Mouse (Mus musculus) bone marrow, adult 2 months (tissue): ENCODE results near the gene Trim63.

Source experiments
- CTCF ChIP-seq: fragments of 200-500 bp; IDR thresholded peaks from 2 replicates; pipeline ENCODE4 v1.5.1; 2011; ENCODE audit warnings: low read length, control low read depth; ENCODE audit not compliant: control insufficient read depth, insufficient read depth
- POLR2A ChIP-seq: fragments of 200-500 bp; IDR thresholded peaks from 2 replicates; pipeline ENCODE4 v1.6.1; 2011; ENCODE audit warnings: low read depth, mild to moderate bottlenecking, control low read depth, low read length, borderline replicate concordance; ENCODE audit not compliant: control insufficient read depth

DNA sequence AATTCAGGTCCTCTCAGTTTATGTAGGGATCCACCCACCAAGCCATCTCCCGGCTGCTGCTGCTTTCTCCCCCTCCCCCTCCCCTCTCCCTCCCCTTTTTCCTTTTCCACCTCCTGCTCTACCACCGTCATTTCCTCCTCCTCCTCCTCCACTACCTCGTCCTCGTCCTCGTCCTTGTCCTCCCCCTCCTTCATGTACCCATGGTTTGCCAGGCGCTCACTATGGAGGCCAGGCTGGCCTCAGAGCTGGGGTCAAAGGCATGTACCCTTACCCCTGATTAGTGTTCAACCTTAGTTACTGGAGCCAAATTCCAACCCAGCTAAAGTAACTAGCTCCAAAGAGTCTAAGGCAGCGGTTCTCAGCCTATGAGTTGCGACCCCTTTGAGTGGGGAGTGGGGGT, 13.2 kb downstream of the Trim63 start:
- no peak for TF ChIP-seq CTCF
- no peak for TF ChIP-seq POLR2A
